Mouse (Mus musculus) B cell, adult (primary cell): ENCODE measurements around the gene Abi2. TPM values are rescaled to one million over a fixed set of nuclear protein-coding genes. Genes with fewer than 3 reads are reported as not detected.

Experiments used
- total RNA-seq: library from RNA; stranded (reverse); gene quantifications from 4 replicates; pipeline ENCODE4 v1.2.4, GENCODE M21; 2023; ENCODE audit not compliant: inconsistent age

Abi2 gene
- total RNA-seq: 3.5 to 9.5 TPM (median 5.8 TPM) in 4 replicates

GRCm38 (mm10) chr1:60409168-60409828 lies at the start of gene Abi2:
Abi2 (plus strand) TSS chr1:60409619.

Other genes starting within 250 kb of the Abi2 start
- 29.2 to 34.0 TPM (median 32.8 TPM) in 4 replicates for gene Nbeal1, start 229.0 kb upstream of the Abi2 start, total RNA-seq
- gene Cyp20a1, start 66.3 kb upstream of the Abi2 start, total RNA-seq: 8.8 to 11.8 TPM (median 10.8 TPM) in 4 replicates
- gene Raph1, start 157.5 kb downstream of the Abi2 start, total RNA-seq: 0.45 to 1.5 TPM (median 1.4 TPM) in 4 replicates